Mouse (Mus musculus) lung, postnatal 0 days (tissue): ENCODE results near the gene Pmfbp1.

Experiments used
- CTCF ChIP-seq: IDR thresholded peaks from 2 replicates; pipeline ENCODE4 v1.5.1; 2016; ENCODE audit warnings: antibody characterized with exemption, mild to moderate bottlenecking
- EP300 ChIP-seq: IDR thresholded peaks from 2 replicates; pipeline ENCODE4 v1.6.1; 2016; ENCODE audit warnings: antibody characterized with exemption, mild to moderate bottlenecking, control low read depth

DNA sequence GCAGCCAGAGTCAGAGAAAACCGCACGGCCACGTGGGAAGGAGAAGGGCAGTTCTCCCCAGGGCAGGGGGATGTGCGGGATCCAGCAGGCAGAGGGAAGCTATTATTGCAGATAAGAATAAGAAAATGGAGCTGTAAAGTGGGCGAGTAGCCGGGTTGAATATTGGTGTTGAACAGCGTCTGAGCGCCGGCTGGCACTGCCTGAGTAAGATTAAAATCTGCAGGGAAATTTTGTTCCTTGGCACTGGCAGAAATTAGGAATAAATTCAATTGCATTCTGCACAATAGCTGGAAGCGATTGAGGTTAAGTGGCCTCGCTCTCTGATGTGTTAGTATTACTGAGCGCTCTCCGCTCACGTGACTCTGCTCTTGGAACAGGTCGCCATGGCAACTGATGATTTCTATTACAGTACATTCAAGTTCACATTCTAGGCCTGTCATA lies 29.4 kb upstream of the Pmfbp1 start:
- TF ChIP-seq CTCF = no peak
- TF ChIP-seq EP300 = no peak
